Mouse (Mus musculus): ENCODE results near the gene Chka.
A peak's percentile ranks its signal among the peaks of the same experiment; 100 is the strongest.

Chka gene

GRCm38 (mm10) chr19:3916727-3917126 is 65.2 kb downstream of the Chka start:
- DNase-seq (ENCODE audit: low spot score) = no peak

GRCm38 (mm10) chr19:3919928-3920327 is 68.4 kb downstream of the Chka start:
- no peak for DNase-seq (ENCODE audit: low spot score)

GRCm38 (mm10) chr19:3922661-3923371 is 71.2 kb downstream of the Chka start:
- DNase-seq (ENCODE audit: low spot score) = no peak

- DNase-seq (ENCODE audit: low spot score) = no peak
These were observed 72.0 kb downstream of the Chka start for GRCm38 (mm10) chr19:3923586-3923985.

GRCm38 (mm10) chr19:3924190-3924589 is 72.6 kb downstream of the Chka start:
- no peak for DNase-seq (ENCODE audit: low spot score)

GRCm38 (mm10) chr19:3924868-3925267 is 73.3 kb downstream of the Chka start:
- DNase-seq (ENCODE audit: low spot score) = no peak

GRCm38 (mm10) chr19:3925859-3926258 is 74.3 kb downstream of the Chka start:
- DNase-seq (ENCODE audit: low spot score) = no peak

GRCm38 (mm10) chr19:3926279-3926678 is 74.7 kb downstream of the Chka start:
- DNase-seq (ENCODE audit: low spot score) = no peak

GRCm38 (mm10) chr19:3926685-3927084 is 75.1 kb downstream of the Chka start:
- no peak for DNase-seq (ENCODE audit: low spot score)

GRCm38 (mm10) chr19:3927989-3928388 is 76.4 kb downstream of the Chka start:
- no peak for DNase-seq (ENCODE audit: low spot score)

- no peak for DNase-seq (ENCODE audit: low spot score)
These were observed 77.2 kb downstream of the Chka start for GRCm38 (mm10) chr19:3928779-3929178.

GRCm38 (mm10) chr19:3929211-3929941 is 77.8 kb downstream of the Chka start, which contains the start of gene Aldh3b1:
Aldh3b1 (minus strand) TSS chr19:3929808.
- peak; percentile 85 for DNase-seq (ENCODE audit: low spot score)

- no peak for DNase-seq (ENCODE audit: low spot score)
These were observed 78.9 kb downstream of the Chka start for GRCm38 (mm10) chr19:3930262-3931057.

GRCm38 (mm10) chr19:3931716-3932115 is 80.1 kb downstream of the Chka start:
- DNase-seq (ENCODE audit: low spot score) = no peak

- peak; percentile 55 for DNase-seq (ENCODE audit: low spot score)
These were observed 83.7 kb downstream of the Chka start, which contains the start of gene Unc93b1 for GRCm38 (mm10) chr19:3935032-3935895. Unc93b1 (plus strand) TSS chr19:3935186.

- DNase-seq (ENCODE audit: low spot score) = peak; percentile 46
These were observed 84.6 kb downstream of the Chka start for GRCm38 (mm10) chr19:3935896-3936850.

- no peak for DNase-seq (ENCODE audit: low spot score)
These were observed 90.7 kb downstream of the Chka start for GRCm38 (mm10) chr19:3942315-3942714.

- no peak for DNase-seq (ENCODE audit: low spot score)
These were observed 91.6 kb downstream of the Chka start for GRCm38 (mm10) chr19:3942986-3943735.
